Mouse (Mus musculus): ENCODE measurements around the gene Adipor1.

- TF ChIP-seq CTCF (IDR thresholded peaks at IDR 0.05; ENCODE audit: borderline replicate concordance, insufficient read depth, low read length) (no peak), POLR2A (IDR thresholded peaks at IDR 0.05; ENCODE audit: low read depth, low read length) (no peak)
Measured at GRCm38 (mm10) chr1:134456060-134456459, 40.9 kb downstream of the Adipor1 start.
